Mouse (Mus musculus) myocyte (in vitro differentiated cells): ENCODE results near the gene Gramd2. TPM values are rescaled to one million over a fixed set of nuclear protein-coding genes. Genes with fewer than 3 reads are reported as not detected.

Experiments
- H3K27me3 ChIP-seq: one replicate; pipeline ENCODE4 v1.6.1; 2011; ENCODE audit not compliant: control insufficient read depth, insufficient read depth, insufficient read length
- H3K36me3 ChIP-seq: one replicate; pipeline ENCODE4 v1.6.1; 2011; ENCODE audit not compliant: control insufficient read depth, insufficient read depth
- H3K4me2 ChIP-seq: one replicate; pipeline ENCODE4 v1.6.1; 2011; ENCODE audit warnings: low read depth, control low read depth
- H3K4me3 ChIP-seq: one replicate; pipeline ENCODE4 v1.5.1; 2011; ENCODE audit warnings: mild to moderate bottlenecking, control low read depth, moderate library complexity
- H3K79me2 ChIP-seq: one replicate; pipeline ENCODE4 v1.6.1; 2011; ENCODE audit not compliant: control insufficient read depth, insufficient read depth
- H3ac ChIP-seq: one replicate; pipeline ENCODE4 v1.6.1; 2011; ENCODE audit not compliant: control insufficient read depth, insufficient read length
- CEBPB ChIP-seq: IDR thresholded peaks from 2 replicates; pipeline ENCODE4 v1.6.1; 2011; ENCODE audit warnings: mild to moderate bottlenecking, moderate library complexity; ENCODE audit not compliant: poor library complexity, insufficient read depth, severe bottlenecking
- E2F4 ChIP-seq: IDR thresholded peaks from one replicate; pipeline ENCODE4 v1.6.1; 2011; ENCODE audit warnings: mild to moderate bottlenecking, control low read depth, moderate library complexity; ENCODE audit not compliant: insufficient read depth
- MAX ChIP-seq: IDR thresholded peaks from one replicate; pipeline ENCODE4 v1.6.1; 2011; ENCODE audit warnings: low read depth, mild to moderate bottlenecking, control low read depth
- MYOD1 ChIP-seq, 3 experiments: IDR thresholded peaks; one replicate each; pipeline ENCODE4 v1.6.1; 2011; ENCODE audit warnings: control low read depth in 2 of 3, low read depth in 2 of 3, mild to moderate bottlenecking in 2 of 3, moderate library complexity in 1 of 3; ENCODE audit not compliant: insufficient read length in 2 of 3, control insufficient read depth in 1 of 3
- MYOG ChIP-seq, 3 experiments: IDR thresholded peaks; one replicate each; pipeline ENCODE4 v1.6.1; 2011; ENCODE audit warnings: control low read depth in 2 of 3, low read depth in 2 of 3, mild to moderate bottlenecking in 2 of 3; ENCODE audit not compliant: insufficient read length in 2 of 3, control insufficient read depth in 1 of 3, insufficient read depth in 1 of 3
- POLR2A ChIP-seq: IDR thresholded peaks from one replicate; pipeline ENCODE4 v1.6.1; 2011; ENCODE audit warnings: low read depth, mild to moderate bottlenecking, control low read depth, moderate library complexity; ENCODE audit not compliant: insufficient read length
- POLR2AphosphoS2 ChIP-seq: IDR thresholded peaks from one replicate; pipeline ENCODE4 v1.6.1; 2011; ENCODE audit warnings: low read depth, control low read depth; ENCODE audit not compliant: insufficient read length
- REST ChIP-seq: IDR thresholded peaks from one replicate; pipeline ENCODE4 v1.6.1; 2011; ENCODE audit warnings: mild to moderate bottlenecking, control low read depth, moderate library complexity; ENCODE audit not compliant: insufficient read depth, insufficient read length
- SRF ChIP-seq: IDR thresholded peaks from one replicate; pipeline ENCODE4 v1.6.1; 2011; ENCODE audit warnings: low read depth; ENCODE audit not compliant: control insufficient read depth, insufficient read length
- TCF12 ChIP-seq: IDR thresholded peaks from one replicate; pipeline ENCODE4 v1.6.1; 2011; ENCODE audit warnings: mild to moderate bottlenecking, control low read depth; ENCODE audit not compliant: poor library complexity, insufficient read depth, severe bottlenecking
- TCF3 ChIP-seq: IDR thresholded peaks from one replicate; pipeline ENCODE4 v1.6.1; 2011; ENCODE audit warnings: low read depth, control low read depth; ENCODE audit not compliant: insufficient read length
- USF1 ChIP-seq: IDR thresholded peaks from one replicate; pipeline ENCODE4 v1.6.1; 2011; ENCODE audit warnings: low read depth, mild to moderate bottlenecking, control low read depth, moderate library complexity
- polyA plus RNA-seq: library from polyadenylated mRNA; unstranded; fragments of >200 nt; fragmentation: generic; extraction: Trizol; gene quantifications from one replicate; pipeline ENCODE4 v1.2.1, GENCODE M21; 2012; ENCODE audit warnings: missing spikeins

Gramd2 gene
- polyA plus RNA-seq, 1 experiment: 1.5 TPM

DNA sequence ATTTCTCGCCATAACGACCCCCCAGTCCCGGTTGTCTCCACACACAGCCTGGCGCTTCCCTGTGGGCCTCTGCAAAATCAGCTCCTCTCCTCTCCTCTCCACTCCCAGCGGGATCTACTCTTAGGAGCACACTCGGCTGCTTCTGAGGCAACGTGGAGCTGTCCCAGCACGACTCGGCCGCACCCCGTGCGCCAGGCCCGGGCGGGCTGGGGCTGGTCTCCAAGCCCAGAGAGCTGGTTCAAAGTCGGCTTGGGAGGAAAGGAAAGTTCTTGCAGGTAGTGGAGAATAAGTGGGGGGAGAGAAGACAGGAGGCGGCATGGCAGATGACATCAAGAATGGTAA is 561 bp downstream of the Gramd2 start:
- Histone ChIP-seq H3K36me3 (peaks cover 40% of the 10 kb centered on the region), H3K4me3 (no peak overlapping the region), H3K79me2 (no peaks in the 10 kb centered on the region), H3K27me3 (no peaks in the 10 kb centered on the region), H3ac (no peak overlapping the region), H3K4me2 (no peak overlapping the region)
- no peak for TF ChIP-seq MYOD1 (IDR thresholded peaks at IDR 0.05; ENCODE audit: control insufficient read depth in 1 of 3, insufficient read length in 2 of 3, low read depth in 2 of 3)

DNA sequence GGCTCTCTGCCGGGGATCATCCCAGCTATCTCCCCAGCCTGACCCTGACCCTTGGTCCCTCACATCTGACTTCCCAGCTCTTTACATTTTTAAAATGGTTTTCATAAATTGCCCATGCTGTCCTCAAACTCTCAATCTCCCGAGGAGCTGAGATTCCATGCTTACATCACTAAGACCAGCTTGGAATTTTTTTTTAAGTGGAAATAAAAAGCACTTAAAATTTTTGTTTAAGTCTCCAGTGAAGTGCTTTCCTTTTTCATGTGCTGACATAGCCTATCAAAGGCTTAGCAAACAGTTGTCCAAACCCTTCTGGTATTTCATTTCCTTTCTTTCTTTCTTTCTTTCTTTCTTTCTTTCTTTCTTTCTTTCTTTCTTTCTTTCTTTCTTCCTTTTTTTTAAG is 4.1 kb downstream of the Gramd2 start:
- no peak for TF ChIP-seq E2F4
- TF ChIP-seq USF1: no peak
- no peak for TF ChIP-seq MYOG (IDR thresholded peaks at IDR 0.05; ENCODE audit: control insufficient read depth in 1 of 3, insufficient read depth in 1 of 3, insufficient read length in 2 of 3, low read depth in 2 of 3)
- TF ChIP-seq SRF: no peak
- TF ChIP-seq MAX: no peak
- no peak for TF ChIP-seq MYOD1 (IDR thresholded peaks at IDR 0.05; ENCODE audit: control insufficient read depth in 1 of 3, insufficient read length in 2 of 3, low read depth in 2 of 3)
- no peak for TF ChIP-seq CEBPB
- no peak for TF ChIP-seq TCF12
- no peak for TF ChIP-seq POLR2AphosphoS2
- no peak for TF ChIP-seq REST
- no peak for TF ChIP-seq TCF3
- TF ChIP-seq POLR2A: no peak
- no peak overlapping the region for H3K4me2 ChIP-seq
- peaks cover 8% of the 10 kb centered on the region for H3K36me3 ChIP-seq
- no peaks in the 10 kb centered on the region for H3K27me3 ChIP-seq
- no peak overlapping the region for H3K4me3 ChIP-seq
- no peak overlapping the region for H3ac ChIP-seq
- H3K79me2 ChIP-seq: no peaks in the 10 kb centered on the region

DNA sequence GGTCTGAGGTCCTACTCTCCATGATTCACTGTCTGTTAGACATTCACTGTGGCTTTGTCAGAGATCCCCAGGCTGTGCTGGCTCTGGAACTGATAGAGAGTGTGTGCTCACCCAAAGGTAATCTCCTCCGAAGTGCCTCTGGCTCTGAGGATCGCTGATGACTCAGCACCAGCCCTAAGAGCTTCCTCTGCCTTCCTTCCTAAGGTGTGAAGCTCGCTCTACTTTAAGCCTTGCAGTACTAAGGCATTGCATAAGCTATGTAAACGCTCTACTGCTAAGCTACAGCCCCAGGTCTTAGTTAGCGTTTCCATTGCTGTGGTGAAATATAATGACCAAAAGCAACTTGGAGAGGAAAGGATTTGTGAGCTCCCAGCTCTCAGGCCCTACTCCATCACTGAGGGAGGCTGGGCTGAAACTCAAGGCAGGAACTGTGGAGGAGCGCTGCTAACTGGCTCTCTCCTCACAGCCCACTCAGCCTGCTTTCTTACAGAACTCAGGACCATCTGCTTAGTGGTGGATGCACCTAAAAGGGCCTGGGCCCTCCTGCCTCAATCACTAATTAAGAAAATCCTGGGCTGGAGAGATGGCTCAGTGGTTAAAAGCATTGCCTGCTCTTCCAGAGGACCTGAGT is 7.6 kb downstream of the Gramd2 start:
- no peaks in the 10 kb centered on the region for H3K79me2 ChIP-seq
- H3K4me2 ChIP-seq: peak overlapping the region; percentile 21
- TF ChIP-seq MAX: no peak
- TF ChIP-seq REST: no peak
- TF ChIP-seq TCF12: no peak
- no peak overlapping the region for H3ac ChIP-seq
- no peak overlapping the region for H3K4me3 ChIP-seq
- no peaks in the 10 kb centered on the region for H3K36me3 ChIP-seq
- no peaks in the 10 kb centered on the region for H3K27me3 ChIP-seq

DNA sequence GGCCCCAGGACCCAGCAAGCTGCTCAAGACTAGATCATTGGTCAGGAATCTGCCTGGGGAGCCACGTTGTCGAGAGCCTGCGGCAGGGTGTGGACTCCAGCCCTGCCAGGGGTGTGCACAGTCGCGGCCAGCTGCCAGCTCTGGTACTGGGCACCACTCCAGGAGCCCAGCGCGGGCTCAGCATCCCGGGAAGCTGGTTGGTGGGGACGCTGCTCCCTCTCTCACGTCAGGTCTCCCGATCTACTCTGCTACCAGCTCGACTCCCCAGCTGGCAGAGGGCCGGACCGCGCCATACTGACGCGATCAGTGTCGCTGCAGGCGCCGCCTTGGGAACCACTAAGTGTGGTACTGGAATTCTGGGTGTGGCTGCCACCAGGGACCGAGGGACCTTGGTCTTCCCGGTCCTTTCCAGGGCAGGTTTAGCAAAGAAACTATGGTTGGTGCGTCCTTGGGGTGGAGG is 11.7 kb downstream of the Gramd2 start:
- H3K4me2 ChIP-seq: peak overlapping the region; percentile 91
- H3K79me2 ChIP-seq: peaks cover 6% of the 10 kb centered on the region
- H3ac ChIP-seq: no peak overlapping the region
- TF ChIP-seq POLR2AphosphoS2 (peak; percentile 54), TCF12 (no peak), MYOG (IDR thresholded peaks at IDR 0.05; ENCODE audit: control insufficient read depth in 1 of 3, insufficient read depth in 1 of 3, insufficient read length in 2 of 3, low read depth in 2 of 3) (peak in 2 of 3 experiments; percentile 66 to 82), MYOD1 (IDR thresholded peaks at IDR 0.05; ENCODE audit: control insufficient read depth in 1 of 3, insufficient read length in 2 of 3, low read depth in 2 of 3) (peak in 2 of 3 experiments; percentile 49 to 79), E2F4 (no peak), TCF3 (no peak), MAX (no peak), POLR2A (peak; percentile 63), CEBPB (no peak)
- H3K4me3 ChIP-seq: peak overlapping the region; percentile 30
- H3K27me3 ChIP-seq: no peaks in the 10 kb centered on the region
- no peaks in the 10 kb centered on the region for H3K36me3 ChIP-seq

DNA sequence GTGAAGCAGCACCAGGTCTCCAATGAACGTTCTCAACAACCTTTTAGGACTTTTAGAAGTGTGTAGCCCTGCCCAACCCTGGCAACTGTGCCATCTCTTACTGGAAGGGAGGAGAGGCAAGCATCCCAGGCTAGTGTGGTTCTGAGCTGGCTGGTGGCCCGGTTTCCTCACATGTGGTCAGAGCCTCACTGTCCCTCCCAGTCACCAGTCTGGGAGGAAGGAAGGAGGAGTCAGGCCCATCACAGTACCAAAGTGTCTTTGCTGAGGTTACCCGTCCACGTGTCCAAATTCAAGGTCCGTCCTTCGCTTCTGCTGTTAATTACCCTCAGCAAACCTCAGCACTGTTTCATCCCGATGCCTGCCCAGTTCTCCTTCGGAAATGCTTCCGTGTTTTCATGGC is 12.2 kb downstream of the Gramd2 start:
- Histone ChIP-seq H3ac (no peak overlapping the region), H3K4me2 (peak overlapping the region; percentile 91), H3K27me3 (no peaks in the 10 kb centered on the region), H3K4me3 (peak overlapping the region; percentile 30), H3K36me3 (no peaks in the 10 kb centered on the region), H3K79me2 (peaks cover 6% of the 10 kb centered on the region)
- TF ChIP-seq POLR2A: peak; percentile 74
- TF ChIP-seq USF1: peak; percentile 78
- peak; percentile 91 for TF ChIP-seq POLR2AphosphoS2
- no peak for TF ChIP-seq MYOG (IDR thresholded peaks at IDR 0.05; ENCODE audit: control insufficient read depth in 1 of 3, insufficient read depth in 1 of 3, insufficient read length in 2 of 3, low read depth in 2 of 3)
- peak; percentile 80 for TF ChIP-seq MAX
- no peak for TF ChIP-seq SRF
- TF ChIP-seq CEBPB: no peak
- no peak for TF ChIP-seq MYOD1 (IDR thresholded peaks at IDR 0.05; ENCODE audit: control insufficient read depth in 1 of 3, insufficient read length in 2 of 3, low read depth in 2 of 3)
